ENCODE assay signal across 8 mouse cellular contexts in the genomic region with DNA sequence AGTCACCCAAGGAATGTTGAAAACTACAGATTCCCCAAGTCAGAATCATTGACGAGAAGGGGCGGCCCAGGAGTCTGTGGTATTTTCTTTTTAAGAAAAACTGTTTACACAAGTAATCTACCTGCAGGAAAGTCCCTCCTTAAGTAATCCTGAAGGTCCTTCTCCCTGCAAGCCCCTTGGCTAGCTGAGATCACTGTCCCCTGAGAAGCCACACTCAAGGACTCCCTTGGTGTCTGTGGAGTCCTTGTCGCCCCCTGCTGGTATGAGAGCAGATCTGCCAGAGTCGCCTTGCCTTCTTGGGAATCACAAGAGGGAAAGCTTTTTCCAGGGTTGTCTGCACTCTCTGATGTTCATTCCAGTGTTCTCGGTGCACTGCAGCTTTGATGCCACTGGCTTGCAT. TPM values are rescaled to one million over a fixed set of nuclear protein-coding genes. Genes with fewer than 3 reads are reported as not detected.
DNase-seq lines count a peak whose midpoint lies in the region.

No protein-coding gene starts in this region.

- DNase-seq in urinary bladder, postnatal 14 days (ENCODE audit: low spot score) = peak; percentile 73
- DNase-seq in urinary bladder, adult 2 months (ENCODE audit: low spot score) = no peak
- DNase-seq in c-Kit-positive CD71-positive TER-119-positive erythroid progenitor cells, embryonic 14.5 days (ENCODE audit: low spot score) = peak; percentile 50
- peak; percentile 33 for DNase-seq in gastrocnemius, postnatal 25 days
- DNase-seq in kidney, postnatal 25 days = peak; percentile 72
- DNase-seq in lung, adult 18-20 months = peak; percentile 46 to 69
- DNase-seq in retina, embryonic 14.5 days (ENCODE audit: low spot score) = peak; percentile 89
- DNase-seq in urinary bladder, postnatal 36 days (ENCODE audit: low spot score in 2 of 2) = peak; percentile 49 to 61

RNA-seq across cellular contexts. Expression of a gene that starts 45.7 kb away (rescaled TPM):
- 12.1 and 18.0 TPM in 2 replicates for polyA plus RNA-seq in urinary bladder, adult 2 months (2012; rRNA removed)
- total RNA-seq in gastrocnemius, postnatal 25 days (2021) = 1 to 10 TPM; 2.0 to 2.3 TPM
